Mouse (Mus musculus) layer of hippocampus, adult 2 months (tissue): ENCODE measurements around the gene Idh3b. TPM values are rescaled to one million over a fixed set of nuclear protein-coding genes. Genes with fewer than 3 reads are reported as not detected.
A peak's percentile ranks its signal among the peaks of the same experiment; 100 is the strongest.

Experiments used
- DNase-seq, 2 experiments: peaks; one replicate each; pipeline ENCODE4 v3.0.0; 2022; ENCODE audit warnings: low spot score in 2 of 2
- H3K27ac ChIP-seq: fragments of 200-600 bp; 2 replicates; pipeline ENCODE4 v1.8.1; 2022
- H3K4me3 ChIP-seq: fragments of 200-600 bp; 2 replicates; pipeline ENCODE4 v1.8.1; 2022; ENCODE audit warnings: mild to moderate bottlenecking
- CTCF ChIP-seq: fragments of 200-600 bp; conservative IDR thresholded peaks from 2 replicates; pipeline ENCODE4 v1.8.1; 2022; ENCODE audit warnings: antibody characterized with exemption, mild to moderate bottlenecking, moderate library complexity
- long read RNA-seq, 2 experiments: library from polyadenylated mRNA; stranded (forward); transcript quantifications; one replicate each; pipeline ENCODE4 v2.0.0; 2021; ENCODE audit warnings: borderline mapping rate in 2 of 2
- total RNA-seq, 2 experiments: library from RNA; stranded (reverse); gene quantifications; 2 replicates each; pipeline ENCODE4 v1.2.3; 2021

The Idh3b gene
- 100 to 1,000 TPM; 314 to 335 TPM for total RNA-seq
- long read RNA-seq, experiment 1, transcript Idh3b-201 (12 exons, 1,616 nt) = major isoform, 151 of 436 reads
- long read RNA-seq, experiment 1, partial matches to known transcripts = 249 of 436 reads
- long read RNA-seq, experiment 1, other reads (novel, unspliced or antisense) = 36 of 436 reads
- long read RNA-seq, experiment 2, transcript Idh3b-201 (12 exons, 1,616 nt) = major isoform, 227 of 486 reads
- long read RNA-seq, experiment 2, partial matches to known transcripts = 222 of 486 reads
- long read RNA-seq, experiment 2, other reads (novel, unspliced or antisense) = 37 of 486 reads

DNA sequence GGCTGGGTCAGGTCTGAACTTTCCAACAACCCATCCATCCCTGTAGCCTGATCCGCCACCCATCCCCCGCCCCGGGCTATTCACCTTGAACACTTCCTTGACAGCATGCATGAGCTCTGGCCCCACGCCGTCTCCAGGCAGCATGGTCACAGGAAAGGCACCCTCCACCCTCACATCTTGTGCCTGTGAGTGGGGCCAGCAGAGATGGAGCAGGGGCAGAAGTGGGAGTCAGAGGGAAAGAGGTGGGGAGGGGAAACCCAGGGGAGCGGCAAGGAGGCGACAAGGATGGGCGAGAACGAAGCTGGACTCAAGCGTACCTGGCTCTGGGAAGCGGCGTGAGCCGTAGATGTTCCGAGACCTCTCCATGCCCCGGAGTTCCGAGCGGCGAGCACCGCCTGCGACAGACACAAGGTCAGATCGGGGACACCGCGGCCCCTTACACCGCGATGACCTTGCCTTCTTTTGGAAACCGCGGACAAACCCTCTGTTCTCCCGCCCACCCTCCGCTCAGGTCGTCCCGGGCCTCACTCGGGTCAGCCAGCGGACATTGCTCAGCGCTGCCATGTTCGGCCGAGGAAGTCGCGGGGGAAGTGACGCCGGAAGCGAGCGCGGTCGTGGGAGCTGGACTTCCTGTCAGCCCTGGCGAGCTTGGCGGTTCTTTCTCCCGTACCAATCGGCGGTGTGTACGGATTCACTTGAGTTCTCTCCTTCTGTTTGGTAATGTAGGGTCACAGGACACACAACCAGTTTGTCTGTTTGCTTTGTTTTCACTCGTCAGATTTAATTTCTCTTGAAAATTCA lies at the start of gene Idh3b:
Gene Idh3b, minus strand, starts transcription at position 694 of the 801 bp plus-strand sequence.
- Histone ChIP-seq H3K27ac (peak within 1 kb of the TSS; percentile 99), H3K4me3 (peak within 1 kb of the TSS; percentile 99)
- TF ChIP-seq CTCF = no peak
- DNase-seq = peak; percentile 89 to 94

DNA sequence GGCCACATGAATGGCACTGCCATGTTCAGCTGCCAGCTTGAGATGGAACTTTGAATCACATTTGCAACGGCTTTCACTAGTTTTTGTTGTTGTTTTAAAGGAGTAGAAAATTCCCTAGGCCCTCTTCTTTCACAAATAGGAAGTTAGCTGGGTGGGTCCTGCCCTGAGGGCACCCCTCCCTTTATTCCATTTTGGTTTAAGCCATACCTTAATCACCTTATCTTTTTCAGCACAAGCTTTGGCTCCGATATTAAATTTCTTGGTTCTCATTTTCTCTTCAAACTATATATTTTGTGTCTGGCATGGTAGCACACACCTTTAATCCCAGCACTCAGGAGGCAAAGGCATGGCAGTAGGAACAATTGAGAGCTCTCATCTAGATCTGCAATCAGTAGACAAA lies 45.2 kb upstream of the Idh3b start:
- TF ChIP-seq CTCF = no peak
- no peak overlapping the region for H3K27ac ChIP-seq
- DNase-seq = no peak

DNA sequence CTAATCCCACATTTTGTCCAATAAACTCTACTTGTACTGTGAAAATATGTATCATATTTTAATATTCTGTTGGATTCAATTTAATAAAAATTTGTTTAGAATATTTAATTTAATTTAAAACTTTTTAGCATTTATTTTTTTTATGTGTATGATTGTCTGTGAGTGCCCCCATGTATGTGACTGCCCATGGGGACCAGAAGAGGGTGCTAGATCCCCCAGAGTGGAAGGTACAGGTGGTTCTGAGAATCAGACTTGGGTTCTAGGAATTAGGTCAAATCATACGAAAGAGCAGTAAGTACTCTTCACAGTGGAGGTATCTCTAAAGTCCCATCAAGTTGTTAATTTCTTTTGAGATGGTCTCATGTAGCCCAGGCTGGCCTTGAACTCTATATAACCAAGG lies 42.7 kb upstream of the Idh3b start:
- TF ChIP-seq CTCF = peak; percentile 47
- Histone ChIP-seq H3K27ac (no peak overlapping the region), H3K4me3 (no peak overlapping the region)
- no peak for DNase-seq

More for the DNA sequence above, 45.2 kb upstream of the Idh3b start:
- no peak overlapping the region for H3K4me3 ChIP-seq

DNA sequence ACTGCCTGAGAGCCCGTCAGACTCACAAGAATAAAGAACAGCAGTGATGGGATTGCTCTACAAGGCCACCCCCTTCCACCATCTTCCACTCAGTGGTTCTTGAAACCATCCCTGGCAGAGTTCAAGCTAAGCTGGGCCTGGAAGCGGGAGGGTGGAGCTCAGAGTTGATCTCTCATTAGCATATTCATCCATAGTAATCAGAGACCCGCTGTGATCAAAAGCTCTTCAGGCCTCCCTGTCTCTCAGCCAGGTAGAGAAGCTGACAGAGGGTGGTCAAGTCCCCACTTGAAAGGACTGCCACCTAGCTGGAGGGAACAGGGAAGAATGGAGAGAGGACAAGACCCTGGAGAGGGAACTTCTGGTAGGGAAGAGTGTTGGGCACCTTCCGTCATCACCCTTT lies 18.7 kb upstream of the Idh3b start:
- no peak for TF ChIP-seq CTCF
- DNase-seq = no peak
- no peak overlapping the region for H3K4me3 ChIP-seq
- H3K27ac ChIP-seq = no peak overlapping the region

DNA sequence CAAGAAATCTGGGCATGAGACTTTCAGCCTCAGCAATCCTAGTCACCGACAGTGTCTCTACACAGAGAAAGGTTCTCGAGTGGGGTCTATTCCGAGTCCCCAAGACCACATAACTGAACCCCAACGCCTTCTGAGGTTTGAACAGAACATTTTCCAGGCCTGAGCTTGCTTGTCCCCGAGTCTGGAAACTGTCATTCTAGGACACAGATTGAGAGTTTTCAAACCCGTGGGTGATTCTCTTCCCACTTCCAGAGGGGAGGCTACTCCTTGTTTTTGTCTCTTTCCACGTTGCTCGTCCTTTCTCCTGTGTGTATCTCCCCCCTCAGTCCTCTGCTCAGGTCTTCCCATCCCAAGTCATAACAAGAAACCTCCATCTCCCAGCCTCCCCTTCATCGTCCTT lies 13.2 kb upstream of the Idh3b start:
- TF ChIP-seq CTCF = no peak
- DNase-seq = no peak
- H3K27ac ChIP-seq = no peak overlapping the region
- H3K4me3 ChIP-seq = no peak overlapping the region

DNA sequence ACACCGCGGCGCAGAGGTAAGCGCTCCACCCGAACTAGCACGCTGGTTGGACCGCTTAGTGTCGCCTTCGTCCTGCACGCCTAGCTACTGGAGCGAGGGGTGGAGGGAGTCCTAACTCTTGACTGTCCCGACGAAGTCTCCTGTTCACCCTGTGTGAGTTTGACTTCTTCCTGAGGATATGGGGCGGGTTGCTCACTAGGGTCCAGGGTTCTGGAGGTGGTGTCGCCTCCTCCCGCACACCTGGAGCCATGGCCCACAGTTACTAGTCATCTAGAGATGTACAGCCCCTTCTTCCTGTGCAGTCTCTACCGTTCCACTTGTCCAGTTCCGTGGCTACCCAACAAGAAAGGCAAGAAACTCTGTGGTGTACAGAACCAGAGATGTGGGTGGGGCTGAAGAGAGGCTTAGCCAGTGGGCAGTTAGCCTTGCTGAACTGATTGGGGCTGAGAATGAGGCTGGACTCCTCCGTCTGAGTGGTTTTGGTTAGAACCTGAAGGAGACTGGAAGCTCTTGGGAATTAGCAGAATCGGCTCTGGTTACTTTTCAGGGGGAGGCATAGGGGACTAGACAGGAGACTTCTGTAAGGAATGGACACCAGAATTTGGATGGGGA lies 11.9 kb upstream of the Idh3b start:
- DNase-seq = no peak
- TF ChIP-seq CTCF = no peak
- Histone ChIP-seq H3K27ac (0 out of 2 replicates have a peak overlapping the region, but pooled peaks have one; percentile 77), H3K4me3 (peak overlapping the region; percentile 64)

DNA sequence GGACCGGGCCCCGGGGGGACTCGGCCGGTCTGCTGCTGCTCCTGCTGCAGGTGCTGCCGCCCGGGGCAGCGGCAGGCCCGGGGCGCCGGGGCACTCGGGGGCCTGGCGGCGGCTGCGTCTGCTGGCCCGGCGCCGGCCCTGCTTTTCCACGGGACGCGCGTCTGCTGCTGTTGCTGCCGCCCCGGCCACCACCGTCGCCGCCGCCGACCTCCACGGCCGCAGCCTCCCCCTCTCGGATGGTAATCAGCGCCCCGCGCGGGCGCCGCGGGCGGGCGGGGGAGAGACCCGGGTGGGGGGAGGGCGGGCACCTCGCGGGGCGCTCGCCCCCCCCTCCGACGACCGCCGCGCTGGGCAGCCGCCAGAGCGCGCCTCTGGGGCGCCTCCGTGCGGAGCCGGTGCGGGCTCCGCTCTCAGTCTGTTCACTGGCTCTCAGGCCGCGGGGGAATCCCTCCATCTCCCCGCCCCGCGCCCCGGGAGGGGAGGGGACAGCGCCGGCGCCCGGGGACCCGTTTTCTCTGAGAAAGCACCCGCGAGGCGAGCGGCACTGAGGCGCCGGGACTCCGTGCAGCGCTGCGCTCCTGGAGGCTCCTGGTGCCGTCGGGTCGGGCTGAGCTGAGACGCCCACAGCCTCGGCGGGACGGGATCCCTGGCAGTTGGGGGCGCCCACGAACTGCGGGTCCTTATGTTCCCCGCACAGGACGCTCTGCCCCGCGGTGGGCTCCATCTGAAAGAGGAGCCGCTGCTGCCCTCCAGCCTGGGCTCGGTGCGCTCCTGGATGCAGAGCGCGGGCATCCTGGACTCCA lies 11.2 kb upstream of the Idh3b start:
- TF ChIP-seq CTCF = peak; percentile 48
- peak; percentile 32 to 47 for DNase-seq

DNA sequence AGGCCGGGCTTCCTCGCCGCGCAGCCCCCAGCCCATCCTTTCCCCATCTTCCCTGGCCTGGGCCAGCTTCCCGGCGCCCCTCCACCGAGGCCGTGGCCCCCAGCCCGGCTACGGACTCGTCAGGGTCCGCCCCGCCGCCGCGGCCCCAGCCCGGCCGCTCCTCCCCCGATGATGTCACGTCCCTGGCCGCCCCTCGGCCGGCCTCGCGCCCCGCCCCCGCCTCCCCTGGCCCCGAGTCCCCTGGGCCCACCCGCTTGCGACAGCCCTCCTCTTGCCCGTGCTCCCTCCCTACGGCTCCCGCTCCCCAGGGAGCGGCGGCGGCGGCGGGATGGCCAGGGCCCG lies 10.6 kb upstream of the Idh3b start, which contains the start of gene Ebf4:
Gene Ebf4, plus strand, starts transcription at position 234 of the 342 bp plus-strand sequence.
- Histone ChIP-seq H3K4me3 (peak within 1 kb of the TSS; percentile 64), H3K27ac (peak within 1 kb of the TSS; percentile 77)
- no peak for TF ChIP-seq CTCF
- peak in 1 of 2 experiments; percentile 28 for DNase-seq

More for the DNA sequence above, 11.2 kb upstream of the Idh3b start:
- Histone ChIP-seq H3K4me3 (peak overlapping the region; percentile 64), H3K27ac (peak overlapping the region; percentile 77)

DNA sequence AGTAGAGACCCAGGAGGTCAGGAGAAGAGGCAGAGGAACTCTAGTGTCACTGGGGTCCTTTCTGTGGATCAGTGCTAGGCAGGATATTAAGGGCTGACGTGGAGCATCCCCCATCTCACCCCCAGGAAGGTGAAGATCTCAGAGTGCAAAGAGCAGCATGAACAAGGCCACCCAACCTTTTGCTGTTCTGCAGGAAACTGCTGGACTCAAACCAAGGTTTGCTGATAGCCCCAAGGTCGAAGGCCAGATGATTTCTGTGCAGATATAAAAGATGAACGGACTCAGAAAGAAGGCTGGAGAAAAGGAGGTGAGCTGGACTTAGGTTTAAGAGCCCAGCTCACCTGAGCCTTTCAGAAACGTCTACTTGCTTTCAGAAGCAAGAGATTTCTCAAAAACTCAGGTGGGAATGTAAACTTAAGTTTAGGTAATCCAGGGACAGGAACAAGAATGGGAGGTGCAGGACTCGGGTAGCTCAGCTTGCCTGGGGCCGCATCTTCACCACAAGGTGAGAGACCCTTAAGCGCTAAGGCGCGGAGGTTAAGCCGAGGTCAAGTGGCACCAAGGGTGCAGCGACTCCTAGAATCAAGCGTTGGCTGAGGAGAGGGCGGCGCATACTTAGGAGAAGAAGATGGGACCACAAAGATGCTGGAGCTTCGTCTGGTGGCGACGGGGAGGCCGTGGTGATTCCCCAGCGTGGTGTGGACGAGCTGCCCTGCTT lies 10.0 kb upstream of the Idh3b start:
- Histone ChIP-seq H3K27ac (peak overlapping the region; percentile 77), H3K4me3 (peak overlapping the region; percentile 64)
- no peak for DNase-seq
- no peak for TF ChIP-seq CTCF

DNA sequence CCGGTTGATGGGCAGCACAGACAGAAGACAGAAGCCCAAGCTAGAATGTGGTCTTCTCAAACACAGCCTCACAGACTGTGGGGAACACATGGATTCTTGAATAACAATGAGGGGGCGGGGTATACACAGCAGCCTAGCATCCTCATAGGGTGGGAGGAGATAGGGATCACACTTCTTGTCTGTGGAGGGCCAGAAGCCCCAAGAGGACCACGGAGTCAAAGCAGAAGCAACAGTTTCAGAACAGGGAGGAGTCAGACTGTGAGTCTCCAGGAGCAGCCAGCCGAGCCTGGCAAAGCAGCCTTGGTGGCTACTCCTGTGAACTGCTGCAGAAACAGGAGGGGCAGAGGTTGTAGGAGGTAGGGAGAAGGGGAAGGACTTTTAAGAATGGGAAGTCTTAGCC lies 9.1 kb upstream of the Idh3b start:
- peak in 1 of 2 experiments; percentile 37 for DNase-seq
- Histone ChIP-seq H3K4me3 (no peak overlapping the region), H3K27ac (no peak overlapping the region)
- no peak for TF ChIP-seq CTCF

DNA sequence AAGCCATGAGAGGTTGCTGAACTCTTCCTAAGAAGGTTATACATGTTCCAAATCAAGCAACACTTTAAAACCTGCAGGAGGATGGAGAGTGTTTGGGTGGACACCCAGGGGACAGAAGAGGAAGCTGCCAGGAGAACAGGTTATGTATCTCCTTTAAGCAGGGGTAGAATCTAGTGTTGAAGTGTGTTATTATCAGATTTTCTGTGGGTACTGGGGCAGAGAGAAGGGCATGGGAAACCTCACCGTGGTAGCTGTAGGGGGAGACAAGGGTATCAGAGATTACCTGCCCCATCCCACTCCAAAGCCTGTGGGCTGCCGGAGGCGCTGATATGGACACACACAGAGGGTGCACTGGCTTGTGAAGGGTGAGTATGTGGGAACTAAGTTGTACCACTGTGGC lies 8.7 kb upstream of the Idh3b start:
- Histone ChIP-seq H3K4me3 (no peak overlapping the region), H3K27ac (no peak overlapping the region)
- no peak for DNase-seq
- no peak for TF ChIP-seq CTCF

DNA sequence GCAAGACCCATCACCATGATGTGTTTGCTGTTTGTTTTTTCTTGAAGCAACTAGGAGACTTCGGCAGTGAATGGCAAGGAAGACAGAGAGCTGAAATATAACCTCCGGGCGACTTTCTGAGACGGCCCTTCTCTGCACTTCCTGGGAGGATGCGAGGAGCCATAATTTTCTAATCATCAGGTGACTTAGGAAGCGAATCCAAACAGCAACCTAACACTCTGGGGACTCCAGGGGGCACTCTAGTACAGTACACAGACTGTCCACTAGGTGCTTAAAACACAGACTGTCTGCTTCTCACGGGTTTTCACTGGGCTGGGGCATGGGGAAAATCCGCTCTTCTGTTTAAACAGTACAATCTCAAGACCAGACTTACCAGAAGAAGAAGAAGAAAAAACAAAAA lies 7.1 kb upstream of the Idh3b start:
- peak; percentile 77 to 79 for DNase-seq
- peak; percentile 99 for TF ChIP-seq CTCF
- H3K4me3 ChIP-seq = no peak overlapping the region; the same call in 1 of the 2 replicates
- 0 out of 2 replicates have a peak overlapping the region, but pooled peaks have one; percentile 43 for H3K27ac ChIP-seq
